Mouse (Mus musculus): ENCODE measurements around the gene Tmem191c.

- TF ChIP-seq POLR2A (IDR thresholded peaks at IDR 0.05; ENCODE audit: control insufficient read depth, low read depth, low read length) (no peak), CTCF (IDR thresholded peaks at IDR 0.05; ENCODE audit: control insufficient read depth, insufficient read depth, insufficient replicate concordance, low read depth, low read length) (no peak)
Measured at GRCm38 (mm10) chr16:17307461-17307860, 31.6 kb downstream of the Tmem191c start.
